Mouse (Mus musculus): Measurements from ENCODE around the gene Slc47a1. TPM values are rescaled to one million over a fixed set of nuclear protein-coding genes. Genes with fewer than 3 reads are reported as not detected.

Gene Slc47a1
- total RNA-seq, 2 experiments from 2014 or later, result 5.9 to 7.7 TPM

GRCm38 (mm10) chr11:61387233-61387632, 9.1 kb upstream of the Slc47a1 start:
- intact Hi-C loops (cut with DNase I; ENCODE audit: low total_unique reads), result no loop called here
- no peak for DNase-seq

GRCm38 (mm10) chr11:61385725-61386124, 7.6 kb upstream of the Slc47a1 start:
- DNase-seq, result no peak
- intact Hi-C loops (cut with DNase I; ENCODE audit: low total_unique reads), result no loop called here

- intact Hi-C loops (cut with DNase I; ENCODE audit: low total_unique reads), result loop anchor here (5.0 kb wide), 1 partner anchor 34 kb away; no protein-coding TSS in a partner anchor
- DNase-seq, result no peak
Observed at GRCm38 (mm10) chr11:61381272-61381671, 3.1 kb upstream of the Slc47a1 start.

GRCm38 (mm10) chr11:61378651-61379050, 506 bp upstream of the Slc47a1 start:
- DNase-seq, result no peak
- intact Hi-C loops (cut with DNase I; ENCODE audit: low total_unique reads), result no loop called here

- intact Hi-C loops (cut with DNase I; ENCODE audit: low total_unique reads), result no loop called here
- no peak for DNase-seq
Observed at GRCm38 (mm10) chr11:61368668-61369067, 9.5 kb downstream of the Slc47a1 start.

GRCm38 (mm10) chr11:61366517-61367273, 11.4 kb downstream of the Slc47a1 start:
- no peak for DNase-seq
- intact Hi-C loops (cut with DNase I; ENCODE audit: low total_unique reads), result no loop called here

- DNase-seq, result no peak
- intact Hi-C loops (cut with DNase I; ENCODE audit: low total_unique reads), result no loop called here
Observed at GRCm38 (mm10) chr11:61365938-61366337, 12.2 kb downstream of the Slc47a1 start.

- intact Hi-C loops (cut with DNase I; ENCODE audit: low total_unique reads), result no loop called here
- DNase-seq, result no peak
Observed at GRCm38 (mm10) chr11:61364096-61364495, 14.0 kb downstream of the Slc47a1 start.

GRCm38 (mm10) chr11:61361515-61362190, 16.5 kb downstream of the Slc47a1 start:
- DNase-seq, result no peak
- intact Hi-C loops (cut with DNase I; ENCODE audit: low total_unique reads), result no loop called here

GRCm38 (mm10) chr11:61356600-61356999, 21.5 kb downstream of the Slc47a1 start:
- intact Hi-C loops (cut with DNase I; ENCODE audit: low total_unique reads), result no loop called here
- no peak for DNase-seq

- DNase-seq, result no peak
- intact Hi-C loops (cut with DNase I; ENCODE audit: low total_unique reads), result no loop called here
Observed at GRCm38 (mm10) chr11:61356111-61356510, 22.0 kb downstream of the Slc47a1 start.

- intact Hi-C loops (cut with DNase I; ENCODE audit: low total_unique reads), result no loop called here
- no peak for DNase-seq
Observed at GRCm38 (mm10) chr11:61355351-61355750, 22.8 kb downstream of the Slc47a1 start.

GRCm38 (mm10) chr11:61354346-61354745, 23.8 kb downstream of the Slc47a1 start:
- no peak for DNase-seq
- intact Hi-C loops (cut with DNase I; ENCODE audit: low total_unique reads), result loop anchor here (5.0 kb wide), 1 partner anchor 148 kb away; no protein-coding TSS in a partner anchor

- intact Hi-C loops (cut with DNase I; ENCODE audit: low total_unique reads), result loop anchor here (5.0 kb wide), 1 partner anchor 149 kb away; no protein-coding TSS in a partner anchor
- DNase-seq, result no peak
Observed at GRCm38 (mm10) chr11:61353038-61353437, 25.1 kb downstream of the Slc47a1 start.

GRCm38 (mm10) chr11:61352138-61352651, 25.9 kb downstream of the Slc47a1 start:
- DNase-seq, result no peak

GRCm38 (mm10) chr11:61349337-61349736, 28.8 kb downstream of the Slc47a1 start:
- intact Hi-C loops (cut with DNase I; ENCODE audit: low total_unique reads), result loop anchor here (5.0 kb wide), 1 partner anchor 33 kb away; no protein-coding TSS in a partner anchor
- DNase-seq, result peak; percentile 59

More at GRCm38 (mm10) chr11:61352138-61352651, 25.9 kb downstream of the Slc47a1 start:
- intact Hi-C loops (cut with DNase I; ENCODE audit: low total_unique reads), result loop anchor here (5.0 kb wide), 1 partner anchor 150 kb away; no protein-coding TSS in a partner anchor

GRCm38 (mm10) chr11:61346133-61346532, 32.0 kb downstream of the Slc47a1 start:
- no peak for DNase-seq
- intact Hi-C loops (cut with DNase I; ENCODE audit: low total_unique reads), result loop anchor here (2.0 to 5.0 kb wide), 2 partner anchors 36 to 65 kb away; no protein-coding TSS in a partner anchor

GRCm38 (mm10) chr11:61342505-61343420, 35.4 kb downstream of the Slc47a1 start, which contains the start of gene Slc47a2:
Slc47a2 (minus strand) TSS chr11:61342860.
- intact Hi-C loops (cut with DNase I; ENCODE audit: low total_unique reads), result no loop called here
- DNase-seq, result no peak

- intact Hi-C loops (cut with DNase I; ENCODE audit: low total_unique reads), result no loop called here
- no peak for DNase-seq
Observed at GRCm38 (mm10) chr11:61341971-61342370, 36.2 kb downstream of the Slc47a1 start.

Measured in gastrocnemius, postnatal 14 days (tissue).